In genomic region chr13:73467421-73468237, GRCm38 (mm10) we compare ENCODE assay signal across 7 mouse cellular contexts. TPM values are rescaled to one million over a fixed set of nuclear protein-coding genes. Genes with fewer than 3 reads are reported as not detected.
A peak's percentile ranks its signal among the peaks of the same experiment; 100 is the strongest.
DNase-seq lines count a peak whose midpoint lies in the region; ATAC-seq lines count a peak whose summit lies in the region.

No protein-coding gene starts in this region.

- peak overlapping the region; percentile 87 for H3K9ac ChIP-seq in heart, embryonic 16.5 days (ENCODE audit: low read length)
- H3K9ac ChIP-seq in stomach, embryonic 14.5 days (replicated peaks; ENCODE audit: low read depth, low read length), result peak overlapping the region; percentile 84

- H3K27ac ChIP-seq in embryonic facial prominence, embryonic 10.5 days (replicated peaks), result peak overlapping the region; percentile 99
- peak overlapping the region; percentile 82 for H3K27ac ChIP-seq in heart, embryonic 16.5 days (ENCODE audit: low read length)
- H3K27ac ChIP-seq in stomach, embryonic 14.5 days (ENCODE audit: low read length), result peak overlapping the region; percentile 97

- under 1% methylated on average over 53 of the region's 53 CpGs for WGBS in embryonic facial prominence, embryonic 10.5 days
- 2% methylated on average over 53 of the region's 53 CpGs for WGBS in heart, embryonic 16.5 days
- under 1% methylated on average over 42 of the region's 53 CpGs for WGBS in stomach, embryonic 14.5 days

- no peaks in the 10 kb centered on the region for H3K27me3 ChIP-seq in embryonic facial prominence, embryonic 10.5 days (replicated peaks; ENCODE audit: low read depth, poor library complexity, severe bottlenecking)
- no peaks in the 10 kb centered on the region for H3K27me3 ChIP-seq in heart, embryonic 16.5 days (ENCODE audit: control insufficient read depth, insufficient read depth, low read length)
- H3K27me3 ChIP-seq in megakaryocyte, embryonic 14.5 days (replicated peaks), result no peaks in the 10 kb centered on the region
- H3K27me3 ChIP-seq in stomach, embryonic 14.5 days (ENCODE audit: control insufficient read depth, insufficient read depth, low read length), result no peaks in the 10 kb centered on the region

- peak overlapping the region; percentile 96 for H3K4me2 ChIP-seq in heart, embryonic 16.5 days (ENCODE audit: low read depth, low read length)
- peak overlapping the region; percentile 86 for H3K4me2 ChIP-seq in stomach, embryonic 14.5 days (replicated peaks; ENCODE audit: low read depth, low read length)

- no peaks in the 10 kb centered on the region for H3K9me3 ChIP-seq in embryonic facial prominence, embryonic 10.5 days
- no peaks in the 10 kb centered on the region for H3K9me3 ChIP-seq in heart, embryonic 16.5 days (replicated peaks; ENCODE audit: control insufficient read depth, low read length)
- H3K9me3 ChIP-seq in megakaryocyte, embryonic 14.5 days, result no peaks in the 10 kb centered on the region
- no peaks in the 10 kb centered on the region for H3K9me3 ChIP-seq in stomach, embryonic 14.5 days (ENCODE audit: control insufficient read depth, low read depth, low read length)

- peaks cover 23% of the 10 kb centered on the region for H3K36me3 ChIP-seq in embryonic facial prominence, embryonic 10.5 days (replicated peaks)
- no peaks in the 10 kb centered on the region for H3K36me3 ChIP-seq in heart, embryonic 16.5 days (ENCODE audit: control insufficient read depth, insufficient read depth)
- H3K36me3 ChIP-seq in megakaryocyte, embryonic 14.5 days (replicated peaks; ENCODE audit: low read length), result peaks cover 24% of the 10 kb centered on the region
- H3K36me3 ChIP-seq in stomach, embryonic 14.5 days (ENCODE audit: control insufficient read depth, insufficient read depth, low read length), result no peaks in the 10 kb centered on the region; the same call in 1 of the 2 replicates

- peak; percentile 48 for DNase-seq in MN1 (ENCODE audit: low spot score)
- DNase-seq in embryonic facial prominence, embryonic 10.5 days (ENCODE audit: low spot score), result no peak
- DNase-seq in kidney, postnatal 4 days, result peak; percentile 56 to 75

- peak; percentile 33 for ATAC-seq in CD4-positive, CD25-positive, alpha-beta regulatory T cell, adult 4 months
- peak; percentile 76 for ATAC-seq in heart, embryonic 16.5 days (replicated peaks; ENCODE audit: extremely low read depth, insufficient read depth, low FRiP score)
- peak; percentile 83 for ATAC-seq in stomach, embryonic 14.5 days (ENCODE audit: insufficient number of reproducible peaks, insufficient read depth, low FRiP score, low read depth)

- H3K4me3 ChIP-seq in embryonic facial prominence, embryonic 10.5 days, result peak overlapping the region; percentile 98
- peak overlapping the region; percentile 84 for H3K4me3 ChIP-seq in heart, embryonic 16.5 days (ENCODE audit: low read length)
- peak overlapping the region; percentile 92 for H3K4me3 ChIP-seq in megakaryocyte, embryonic 14.5 days (replicated peaks)
- H3K4me3 ChIP-seq in stomach, embryonic 14.5 days (ENCODE audit: low read depth, low read length), result peak overlapping the region; percentile 69

- peaks cover 47% of the 10 kb centered on the region for H3K4me1 ChIP-seq in embryonic facial prominence, embryonic 10.5 days
- H3K4me1 ChIP-seq in heart, embryonic 16.5 days (ENCODE audit: control insufficient read depth, insufficient read depth, low read length), result peaks cover 17% of the 10 kb centered on the region; the same call in 1 of the 2 replicates
- peaks cover 93% of the 10 kb centered on the region for H3K4me1 ChIP-seq in megakaryocyte, embryonic 14.5 days
- peaks cover 10% of the 10 kb centered on the region for H3K4me1 ChIP-seq in stomach, embryonic 14.5 days (ENCODE audit: control insufficient read depth, insufficient read depth, low read length)

RNA-seq across cellular contexts. Expression of gene Lpcat1, which starts 0.6 kb away (rescaled TPM):
- 10 to 100 TPM; 29.0 to 34.0 TPM for polyA plus RNA-seq in CD4-positive, CD25-positive, alpha-beta regulatory T cell, adult 4 months (2017; shearing (Covaris generic))
- polyA plus RNA-seq in embryonic facial prominence, embryonic 10.5 days (2016; fragmentation: Nextera tagmentation; extraction: Ambion mirVana), result 59.4 and 60.5 TPM in 2 replicates
- 17.4 and 24.0 TPM in 2 replicates for polyA plus RNA-seq in heart, embryonic 16.5 days (2015; fragmentation: Nextera tagmentation; extraction: Ambion mirVana)
- 1.8 and 3.8 TPM in 2 replicates for polyA plus RNA-seq in megakaryocyte, embryonic 14.5 days (2012; ENCODE audit: insufficient read depth, low replicate concordance)
- polyA plus RNA-seq in stomach, embryonic 14.5 days (2014; fragmentation: Nextera tagmentation; extraction: Ambion mirVana), result 40.4 and 44.0 TPM in 2 replicates

Comparison
In these comparisons a context has a peak if more than half of its experiments do, and no peak if none do; other contexts are left out.
1. ATAC-seq: peak in every context shown above with its lines; median percentile 83 in stomach, embryonic 14.5 days; 76 in heart, embryonic 16.5 days; 33 in CD4-positive, CD25-positive, alpha-beta regulatory T cell, adult 4 months.